Mouse (Mus musculus): ENCODE data around the gene Cyb561d2. TPM values are rescaled to one million over a fixed set of nuclear protein-coding genes. Genes with fewer than 3 reads are reported as not detected.

Gene Cyb561d2
- polyA plus RNA-seq (2016; fragmentation: Nextera tagmentation; extraction: Ambion mirVana) = 24.1 and 24.5 TPM in 2 replicates

GRCm38 (mm10) chr9:107541474-107542351, at the start of gene Cyb561d2, which contains the start of gene Nprl2:
Gene Cyb561d2 (minus strand): TSS chr9:107542193.
Gene Nprl2 (plus strand): TSS chr9:107542226.
- H3K27ac ChIP-seq = peak within 1 kb of the TSS; percentile 86

GRCm38 (mm10) chr9:107590773-107591060, 48.7 kb upstream of the Cyb561d2 start:
- H3K4me1 ChIP-seq = peaks cover 50% of the 10 kb centered on the region
- WGBS = 97% methylated on average over 6 of the region's 6 CpGs
- no peak for DNase-seq (ENCODE audit: low spot score)
- H3K27ac ChIP-seq = no peak overlapping the region
- H3K27me3 ChIP-seq (ENCODE audit: insufficient read depth, poor library complexity, severe bottlenecking) = no peaks in the 10 kb centered on the region
- H3K36me3 ChIP-seq = peaks cover 57% of the 10 kb centered on the region
- H3K9me3 ChIP-seq = no peaks in the 10 kb centered on the region
- no peak overlapping the region for H3K4me3 ChIP-seq

More at GRCm38 (mm10) chr9:107541474-107542351, at the start of gene Cyb561d2, which contains the start of gene Nprl2:
- no peaks in the 10 kb centered on the region for H3K27me3 ChIP-seq (ENCODE audit: insufficient read depth, poor library complexity, severe bottlenecking)
- no peaks in the 10 kb centered on the region for H3K9me3 ChIP-seq
- peaks cover 46% of the 10 kb centered on the region for H3K4me1 ChIP-seq
- peaks cover 58% of the 10 kb centered on the region for H3K36me3 ChIP-seq
- peak; percentile 98 for DNase-seq (ENCODE audit: low spot score)
- under 1% methylated on average over 46 of the region's 46 CpGs for WGBS
- peak within 1 kb of the TSS; percentile 78 for H3K4me3 ChIP-seq

- peaks cover 57% of the 10 kb centered on the region for H3K36me3 ChIP-seq
- DNase-seq (ENCODE audit: low spot score) = no peak
- WGBS = 83% methylated on average over 25 of the region's 25 CpGs
- H3K4me3 ChIP-seq = peak overlapping the region; percentile 86; the same call in 1 of the 2 replicates
- no peaks in the 10 kb centered on the region for H3K27me3 ChIP-seq (ENCODE audit: insufficient read depth, poor library complexity, severe bottlenecking)
- no peaks in the 10 kb centered on the region for H3K9me3 ChIP-seq
- peaks cover 50% of the 10 kb centered on the region for H3K4me1 ChIP-seq
- no peak overlapping the region for H3K27ac ChIP-seq
Measured at GRCm38 (mm10) chr9:107590058-107590772, 48.2 kb upstream of the Cyb561d2 start.

GRCm38 (mm10) chr9:107587833-107588639, 46.0 kb upstream of the Cyb561d2 start:
- Histone ChIP-seq H3K4me3 (peak overlapping the region; percentile 86), H3K27me3 (ENCODE audit: insufficient read depth, poor library complexity, severe bottlenecking) (no peaks in the 10 kb centered on the region), H3K27ac (peak overlapping the region; percentile 91), H3K9me3 (no peaks in the 10 kb centered on the region), H3K4me1 (peaks cover 43% of the 10 kb centered on the region), H3K36me3 (peaks cover 52% of the 10 kb centered on the region)
- DNase-seq (ENCODE audit: low spot score) = no peak
- WGBS = 1% methylated on average over 33 of the region's 33 CpGs

GRCm38 (mm10) chr9:107586974-107587832, 45.2 kb upstream of the Cyb561d2 start, which contains the start of gene Ifrd2:
Gene Ifrd2 (plus strand): TSS chr9:107587642.
- Histone ChIP-seq H3K4me3 (peak within 1 kb of the TSS; percentile 86), H3K4me1 (peaks cover 46% of the 10 kb centered on the region), H3K9me3 (no peaks in the 10 kb centered on the region), H3K27me3 (ENCODE audit: insufficient read depth, poor library complexity, severe bottlenecking) (no peaks in the 10 kb centered on the region), H3K27ac (peak within 1 kb of the TSS; percentile 91), H3K36me3 (peaks cover 49% of the 10 kb centered on the region)
- DNase-seq (ENCODE audit: low spot score) = peak; percentile 100
- WGBS = 11% methylated on average over 46 of the region's 46 CpGs

GRCm38 (mm10) chr9:107586504-107586903, 44.5 kb upstream of the Cyb561d2 start:
- H3K4me3 ChIP-seq = no peak overlapping the region; the same call in 1 of the 2 replicates
- H3K36me3 ChIP-seq = peaks cover 42% of the 10 kb centered on the region
- DNase-seq (ENCODE audit: low spot score) = no peak
- peaks cover 49% of the 10 kb centered on the region for H3K4me1 ChIP-seq
- H3K27me3 ChIP-seq (ENCODE audit: insufficient read depth, poor library complexity, severe bottlenecking) = no peaks in the 10 kb centered on the region
- H3K27ac ChIP-seq = peak overlapping the region; percentile 75
- 80% methylated on average over 5 of the region's 5 CpGs for WGBS
- H3K9me3 ChIP-seq = no peaks in the 10 kb centered on the region

GRCm38 (mm10) chr9:107583174-107583573, 41.2 kb upstream of the Cyb561d2 start:
- no peaks in the 10 kb centered on the region for H3K27me3 ChIP-seq (ENCODE audit: insufficient read depth, poor library complexity, severe bottlenecking)
- no peak overlapping the region for H3K4me3 ChIP-seq
- WGBS = 86% methylated on average over 14 of the region's 14 CpGs
- peaks cover 21% of the 10 kb centered on the region for H3K36me3 ChIP-seq
- H3K27ac ChIP-seq = no peak overlapping the region
- no peak for DNase-seq (ENCODE audit: low spot score)
- H3K9me3 ChIP-seq = no peaks in the 10 kb centered on the region
- H3K4me1 ChIP-seq = peaks cover 52% of the 10 kb centered on the region

GRCm38 (mm10) chr9:107582509-107583062, 40.6 kb upstream of the Cyb561d2 start:
- Histone ChIP-seq H3K27ac (0 out of 2 replicates have a peak overlapping the region, but pooled peaks have one; percentile 94), H3K4me3 (no peak overlapping the region), H3K9me3 (no peaks in the 10 kb centered on the region), H3K27me3 (ENCODE audit: insufficient read depth, poor library complexity, severe bottlenecking) (no peaks in the 10 kb centered on the region), H3K36me3 (peaks cover 21% of the 10 kb centered on the region), H3K4me1 (peaks cover 53% of the 10 kb centered on the region)
- 88% methylated on average over 7 of the region's 7 CpGs for WGBS
- no peak for DNase-seq (ENCODE audit: low spot score)

- Histone ChIP-seq H3K4me3 (peak overlapping the region; percentile 82), H3K36me3 (peaks cover 21% of the 10 kb centered on the region), H3K27ac (peak overlapping the region; percentile 94; the same call in 1 of the 2 replicates), H3K4me1 (peaks cover 62% of the 10 kb centered on the region), H3K27me3 (ENCODE audit: insufficient read depth, poor library complexity, severe bottlenecking) (no peaks in the 10 kb centered on the region), H3K9me3 (no peaks in the 10 kb centered on the region)
- no peak for DNase-seq (ENCODE audit: low spot score)
- WGBS = 71% methylated on average over 4 of the region's 4 CpGs
Measured at GRCm38 (mm10) chr9:107581584-107581983, 39.6 kb upstream of the Cyb561d2 start.

GRCm38 (mm10) chr9:107580501-107581317, 38.7 kb upstream of the Cyb561d2 start, which contains the start of gene Hyal3:
Gene Hyal3 (plus strand): TSS chr9:107580818.
- peak within 1 kb of the TSS; percentile 94 for H3K27ac ChIP-seq
- H3K9me3 ChIP-seq = no peaks in the 10 kb centered on the region
- DNase-seq (ENCODE audit: low spot score) = peak; percentile 95
- WGBS = under 1% methylated on average over 32 of the region's 32 CpGs
- H3K36me3 ChIP-seq = peaks cover 21% of the 10 kb centered on the region
- H3K4me1 ChIP-seq = peaks cover 63% of the 10 kb centered on the region
- H3K27me3 ChIP-seq (ENCODE audit: insufficient read depth, poor library complexity, severe bottlenecking) = no peaks in the 10 kb centered on the region
- H3K4me3 ChIP-seq = peak within 1 kb of the TSS; percentile 82

All from heart, embryonic 10.5 days (tissue).